Mouse (Mus musculus) neural tube, postnatal 0 days (tissue): ENCODE results near the gene Ociad1. TPM values are rescaled to one million over a fixed set of nuclear protein-coding genes. Genes with fewer than 3 reads are reported as not detected.

Experiments
- polyA plus RNA-seq: library from polyadenylated mRNA; unstranded; fragments of >200 nt; fragmentation: Nextera tagmentation; extraction: Ambion mirVana; gene quantifications from 2 replicates; pipeline ENCODE4 v1.2.1, GENCODE M21; 2015

The Ociad1 gene
- polyA plus RNA-seq: 429 and 436 TPM in 2 replicates

DNA sequence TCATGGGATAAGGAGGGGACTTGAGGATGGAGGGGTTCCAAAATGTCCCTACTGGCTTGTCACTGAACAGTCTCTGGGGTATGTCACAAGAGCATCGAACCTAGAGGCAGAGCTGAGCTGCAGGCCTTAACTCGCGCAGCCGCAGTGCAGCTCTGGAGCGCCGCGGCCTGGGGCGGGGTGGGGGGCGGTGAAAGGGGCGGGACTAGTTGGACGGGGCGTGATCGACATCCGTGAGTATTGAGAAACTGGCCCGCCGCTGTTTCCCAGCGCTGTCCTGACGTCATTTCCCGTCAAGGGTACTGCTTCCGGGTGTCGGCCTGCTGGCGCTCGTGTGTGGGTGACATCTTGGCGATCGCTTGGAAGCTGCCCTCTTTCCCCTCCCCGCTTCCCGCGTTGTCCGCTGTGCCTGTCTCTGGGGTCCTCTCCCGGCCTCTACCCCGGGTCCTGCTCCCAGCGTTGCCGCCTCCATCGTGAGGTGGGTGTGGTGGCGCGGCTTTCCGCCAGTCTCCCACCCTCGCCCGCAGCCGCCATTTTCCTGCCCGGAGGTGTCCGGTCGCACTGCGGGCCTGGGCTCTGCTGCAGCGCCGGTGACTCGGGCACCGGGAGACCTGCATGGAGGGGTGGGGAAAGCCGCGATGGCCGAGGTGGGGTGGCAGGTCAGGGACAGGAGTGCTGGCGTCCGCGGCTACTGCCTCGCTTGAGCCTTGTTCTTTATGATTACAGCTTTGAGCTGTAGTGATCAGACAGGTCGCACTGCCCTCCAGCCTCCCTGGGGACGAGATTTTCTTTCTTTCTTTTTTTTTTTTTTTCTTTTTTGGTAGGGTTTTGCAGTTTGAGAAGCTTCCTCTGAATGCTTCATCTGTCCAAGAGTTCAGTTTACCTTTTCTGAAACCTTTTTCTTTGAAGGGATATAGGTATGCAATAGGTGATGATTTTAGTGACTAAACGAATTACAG lies at the start of gene Ociad1:
TSS of gene Ociad1 (plus strand) at position 283 of the 956 bp plus-strand sequence.

DNA sequence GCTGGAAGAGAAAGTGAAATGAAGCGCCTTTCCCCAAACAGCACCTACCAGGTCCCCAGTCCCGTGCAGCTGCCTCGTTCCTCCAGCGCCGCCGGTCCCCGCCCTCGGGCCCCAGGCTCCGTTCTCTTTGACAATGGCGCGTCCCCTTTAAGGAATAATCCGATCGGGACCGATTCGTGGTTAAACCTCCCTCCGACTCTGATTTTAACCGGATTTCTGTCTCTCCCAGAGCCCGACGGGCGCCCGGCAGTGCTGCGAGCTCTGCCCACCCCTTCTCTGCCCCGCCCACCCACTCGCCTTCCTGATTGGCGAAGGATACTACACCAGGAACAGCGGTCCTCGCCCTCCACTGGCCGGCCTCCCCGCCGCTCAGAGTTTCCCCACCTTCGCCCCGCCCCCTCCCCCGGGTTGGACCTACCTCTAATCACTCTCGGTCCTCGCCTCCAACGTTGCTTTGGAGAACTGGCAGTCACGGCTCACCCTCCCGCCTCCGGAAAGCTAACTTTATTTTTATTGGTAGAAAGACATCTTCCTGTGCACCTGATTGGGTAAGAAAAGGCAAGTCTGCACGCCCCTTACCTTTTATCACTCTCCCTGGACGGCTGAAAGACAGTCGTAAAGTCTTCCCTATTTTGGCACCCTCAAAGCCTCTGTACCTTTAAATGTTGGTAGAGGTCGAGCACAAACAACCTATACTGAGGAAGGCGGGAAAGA lies 36.1 kb upstream of the Ociad1 start, which contains the start of gene Fryl:
TSS of gene Fryl (minus strand) at position 268 of the 714 bp plus-strand sequence.

DNA sequence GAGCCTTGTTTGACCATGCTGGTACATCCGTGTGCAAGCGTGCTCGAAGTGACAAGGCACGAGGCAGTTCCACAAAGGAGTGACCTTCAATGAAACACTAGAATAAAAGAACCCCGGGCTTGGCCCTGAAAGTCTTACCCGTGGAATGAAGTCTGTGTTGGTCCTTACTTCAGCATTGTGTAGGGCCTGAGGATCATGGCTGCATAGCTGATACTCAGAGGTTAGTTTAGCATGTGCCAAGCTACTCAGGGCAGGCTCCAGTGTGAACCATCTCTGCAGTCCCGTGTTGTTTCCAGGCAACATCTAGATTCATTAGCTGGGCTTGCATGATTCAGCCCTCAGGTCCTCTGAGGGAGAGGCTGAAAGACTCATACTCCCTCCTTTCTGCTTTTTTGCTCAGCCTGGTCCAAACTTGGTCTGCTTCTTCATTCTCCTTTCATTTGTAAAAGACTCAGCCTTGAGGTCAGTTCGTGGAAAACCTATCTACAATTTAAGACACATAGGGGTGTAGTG lies 48.2 kb downstream of the Ociad1 start, which contains the start of gene Ociad2:
TSS of gene Ociad2 (minus strand) at position 306 of the 513 bp plus-strand sequence.

Other genes starting within 250 kb of the Ociad1 start
- 27.5 and 28.1 TPM in 2 replicates for gene Fryl, start 36.2 kb upstream of the Ociad1 start, polyA plus RNA-seq
- gene Ociad2, start 48.2 kb downstream of the Ociad1 start, polyA plus RNA-seq: 25.6 and 26.2 TPM in 2 replicates
- 0.71 and 1.0 TPM in 2 replicates for gene Cwh43, start 113.3 kb downstream of the Ociad1 start, polyA plus RNA-seq
- 40.4 and 43.0 TPM in 2 replicates for gene Dcun1d4, start 188.2 kb downstream of the Ociad1 start, polyA plus RNA-seq